Mouse (Mus musculus) limb, embryonic 14.5 days (tissue): ENCODE results near the gene Arhgef38. TPM values are rescaled to one million over a fixed set of nuclear protein-coding genes. Genes with fewer than 3 reads are reported as not detected.

Source experiments
- ATAC-seq: fragments of 200-750 bp; cut with Nextera tagmentation; 2 replicates; pipeline ENCODE4 v1.8.0; 2017; ENCODE audit warnings: low read depth, moderate number of reproducible peaks, moderate TSS enrichment; ENCODE audit not compliant: low FRiP score
- DNase-seq: peaks from one replicate; pipeline ENCODE4 v3.0.0-alpha.2; 2015; ENCODE audit warnings: low spot score
- H3K27ac ChIP-seq: fragments of 300-500 bp; sonication (generic); replicated peaks from 2 replicates; pipeline ENCODE4 v1.5.1; 2014; ENCODE audit warnings: low read depth, mild to moderate bottlenecking, low read length, moderate library complexity, mixed read lengths
- H3K27me3 ChIP-seq: fragments of 300-500 bp; sonication (generic); 2 replicates; pipeline ENCODE4 v1.6.1; 2014; ENCODE audit warnings: low read length, mixed read lengths; ENCODE audit not compliant: control insufficient read depth, insufficient read depth
- H3K36me3 ChIP-seq: fragments of 300-500 bp; sonication (generic); 2 replicates; pipeline ENCODE4 v1.6.1; 2014; ENCODE audit warnings: mild to moderate bottlenecking, low read length, moderate library complexity, mixed read lengths; ENCODE audit not compliant: control insufficient read depth, insufficient read depth
- H3K4me1 ChIP-seq: fragments of 300-500 bp; sonication (generic); 2 replicates; pipeline ENCODE4 v1.6.1; 2014; ENCODE audit warnings: antibody characterized with exemption, low read length, mixed read lengths; ENCODE audit not compliant: control insufficient read depth, insufficient read depth
- H3K4me2 ChIP-seq: fragments of 300-500 bp; sonication (generic); replicated peaks from 2 replicates; pipeline ENCODE4 v1.6.1; 2014; ENCODE audit warnings: low read depth, mild to moderate bottlenecking, low read length, moderate library complexity; ENCODE audit not compliant: severe bottlenecking
- H3K4me3 ChIP-seq: fragments of 300-500 bp; sonication (generic); replicated peaks from 2 replicates; pipeline ENCODE4 v1.5.1; 2014; ENCODE audit warnings: low read length
- H3K9ac ChIP-seq: fragments of 300-500 bp; sonication (generic); 2 replicates; pipeline ENCODE4 v1.6.1; 2014; ENCODE audit warnings: mild to moderate bottlenecking, low read depth, low read length, moderate library complexity; ENCODE audit not compliant: severe bottlenecking
- H3K9me3 ChIP-seq: fragments of 300-500 bp; sonication (generic); 2 replicates; pipeline ENCODE4 v1.6.1; 2016; ENCODE audit warnings: low read length; ENCODE audit not compliant: control insufficient read depth
- POLR2A ChIP-seq: fragments of 200-500 bp; IDR thresholded peaks from 2 replicates; pipeline ENCODE4 v1.8.0; 2012; ENCODE audit warnings: inconsistent platforms, mild to moderate bottlenecking, moderate library complexity, borderline replicate concordance; ENCODE audit not compliant: insufficient read depth, insufficient read length; ENCODE audit errors: extremely low read depth
- WGBS: fragments of 180-500 bp; shearing (Covaris S2); extraction: QIAGEN DNeasy Blood & Tissue Kit; methylation state at CpG from one replicate; pipeline ENCODE4 v1.1.7; 2014; 5-methylcytosine and 5-hydroxymethylcytosine counted together
- polyA plus RNA-seq, 2 experiments: library from polyadenylated mRNA; depleted of rRNA in 1 of 2; stranded (reverse) in 1 of 2; unstranded in 1 of 2; fragments of >200 nt; fragmentation: Nextera tagmentation in 1 of 2; extraction: Ambion mirVana in 1 of 2; gene quantifications; 2 replicates each; pipeline versions ENCODE4 v1.2.1 to v1.2.3; 2012 to 2014

The Arhgef38 gene
- polyA plus RNA-seq, 2 experiments, result 0.01 to 0.04 TPM

- Histone ChIP-seq H3K4me3 (no peak overlapping the region), H3K9me3 (no peaks in the 10 kb centered on the region), H3K4me2 (no peak overlapping the region), H3K4me1 (no peaks in the 10 kb centered on the region), H3K27me3 (no peaks in the 10 kb centered on the region), H3K36me3 (no peaks in the 10 kb centered on the region), H3K27ac (no peak overlapping the region), H3K9ac (no peak overlapping the region)
- DNase-seq (no peak), ATAC-seq (no peak)
- TF ChIP-seq POLR2A, result no peak
- 56% methylated on average over 3 of the region's 3 CpGs for WGBS
Measured at GRCm38 (mm10) chr3:133188930-133189329, 45.8 kb downstream of the Arhgef38 start.

GRCm38 (mm10) chr3:133187524-133187923, 47.2 kb downstream of the Arhgef38 start:
- Histone ChIP-seq H3K9me3 (no peaks in the 10 kb centered on the region), H3K4me3 (no peak overlapping the region), H3K27ac (no peak overlapping the region), H3K36me3 (no peaks in the 10 kb centered on the region), H3K27me3 (no peaks in the 10 kb centered on the region), H3K4me1 (no peaks in the 10 kb centered on the region), H3K9ac (no peak overlapping the region), H3K4me2 (no peak overlapping the region)
- no peak for DNase-seq
- ATAC-seq, result no peak
- TF ChIP-seq POLR2A, result no peak
- WGBS, result 90% methylated on average over 3 of the region's 3 CpGs

- H3K9ac ChIP-seq, result no peak overlapping the region
- no peaks in the 10 kb centered on the region for H3K36me3 ChIP-seq
- no peak for ATAC-seq
- WGBS, result 59% methylated on average over 12 of the region's 12 CpGs
- no peak overlapping the region for H3K4me2 ChIP-seq
- no peaks in the 10 kb centered on the region for H3K9me3 ChIP-seq
- H3K4me3 ChIP-seq, result no peak overlapping the region
- H3K27me3 ChIP-seq, result no peaks in the 10 kb centered on the region
- H3K27ac ChIP-seq, result no peak overlapping the region
- DNase-seq, result no peak
- no peaks in the 10 kb centered on the region for H3K4me1 ChIP-seq
- no peak for TF ChIP-seq POLR2A
Measured at GRCm38 (mm10) chr3:133176033-133176750, 58.6 kb downstream of the Arhgef38 start.

GRCm38 (mm10) chr3:133172291-133172690, 62.5 kb downstream of the Arhgef38 start:
- WGBS, result 91% methylated on average over 4 of the region's 4 CpGs
- H3K4me1 ChIP-seq, result no peaks in the 10 kb centered on the region
- TF ChIP-seq POLR2A, result no peak
- no peak for DNase-seq
- no peaks in the 10 kb centered on the region for H3K27me3 ChIP-seq
- no peak for ATAC-seq
- no peak overlapping the region for H3K9ac ChIP-seq
- no peak overlapping the region for H3K4me2 ChIP-seq
- no peaks in the 10 kb centered on the region for H3K9me3 ChIP-seq
- H3K27ac ChIP-seq, result no peak overlapping the region
- H3K4me3 ChIP-seq, result no peak overlapping the region
- H3K36me3 ChIP-seq, result no peaks in the 10 kb centered on the region

- H3K9me3 ChIP-seq, result no peaks in the 10 kb centered on the region
- no peak overlapping the region for H3K9ac ChIP-seq
- H3K4me3 ChIP-seq, result no peak overlapping the region
- TF ChIP-seq POLR2A, result no peak
- H3K4me1 ChIP-seq, result no peaks in the 10 kb centered on the region
- no peak overlapping the region for H3K4me2 ChIP-seq
- 84% methylated on average over 7 of the region's 7 CpGs for WGBS
- ATAC-seq, result no peak
- no peaks in the 10 kb centered on the region for H3K36me3 ChIP-seq
- no peak overlapping the region for H3K27ac ChIP-seq
- no peaks in the 10 kb centered on the region for H3K27me3 ChIP-seq
- peak; percentile 5 for DNase-seq
Measured at GRCm38 (mm10) chr3:133169737-133170136, 65.0 kb downstream of the Arhgef38 start.
